Mouse (Mus musculus): ENCODE results near the gene Lasp1.

The Lasp1 gene

GRCm38 (mm10) chr11:97810970-97811369 is 12.2 kb downstream of the Lasp1 start:
- DNase-seq (ENCODE audit: low spot score) = no peak

GRCm38 (mm10) chr11:97811569-97812362 is 13.0 kb downstream of the Lasp1 start:
- no peak for DNase-seq (ENCODE audit: low spot score)

- peak; percentile 35 for DNase-seq (ENCODE audit: low spot score)
These were observed 13.7 kb downstream of the Lasp1 start for GRCm38 (mm10) chr11:97812491-97812921.

- no peak for DNase-seq (ENCODE audit: low spot score)
These were observed 14.3 kb downstream of the Lasp1 start for GRCm38 (mm10) chr11:97813085-97813484.

GRCm38 (mm10) chr11:97813746-97814515 is 15.1 kb downstream of the Lasp1 start:
- DNase-seq (ENCODE audit: low spot score) = no peak

- DNase-seq (ENCODE audit: low spot score) = no peak
These were observed 16.9 kb downstream of the Lasp1 start for GRCm38 (mm10) chr11:97815736-97816135.

- no peak for DNase-seq (ENCODE audit: low spot score)
These were observed 17.4 kb downstream of the Lasp1 start for GRCm38 (mm10) chr11:97816176-97816575.

GRCm38 (mm10) chr11:97816916-97817315 is 18.1 kb downstream of the Lasp1 start:
- no peak for DNase-seq (ENCODE audit: low spot score)

- DNase-seq (ENCODE audit: low spot score) = no peak
These were observed 18.6 kb downstream of the Lasp1 start for GRCm38 (mm10) chr11:97817379-97817778.

- DNase-seq (ENCODE audit: low spot score) = no peak
These were observed 19.2 kb downstream of the Lasp1 start for GRCm38 (mm10) chr11:97818003-97818402.

- DNase-seq (ENCODE audit: low spot score) = no peak
These were observed 19.8 kb downstream of the Lasp1 start for GRCm38 (mm10) chr11:97818571-97818970.

- DNase-seq (ENCODE audit: low spot score) = no peak
These were observed 20.3 kb downstream of the Lasp1 start for GRCm38 (mm10) chr11:97819102-97819501.

GRCm38 (mm10) chr11:97819923-97820322 is 21.1 kb downstream of the Lasp1 start:
- DNase-seq (ENCODE audit: low spot score) = no peak

GRCm38 (mm10) chr11:97820840-97821239 is 22.0 kb downstream of the Lasp1 start:
- peak; percentile 59 for DNase-seq (ENCODE audit: low spot score)

- DNase-seq (ENCODE audit: low spot score) = no peak
These were observed 22.7 kb downstream of the Lasp1 start for GRCm38 (mm10) chr11:97821401-97822064.

GRCm38 (mm10) chr11:97822840-97823603 is 24.2 kb downstream of the Lasp1 start:
- DNase-seq (ENCODE audit: low spot score) = no peak

- no peak for DNase-seq (ENCODE audit: low spot score)
These were observed 25.4 kb downstream of the Lasp1 start for GRCm38 (mm10) chr11:97824168-97824567.

GRCm38 (mm10) chr11:97824895-97825294 is 26.1 kb downstream of the Lasp1 start:
- DNase-seq (ENCODE audit: low spot score) = no peak

GRCm38 (mm10) chr11:97825295-97825694 is 26.5 kb downstream of the Lasp1 start:
- DNase-seq (ENCODE audit: low spot score) = no peak

- DNase-seq (ENCODE audit: low spot score) = no peak
These were observed 27.2 kb downstream of the Lasp1 start for GRCm38 (mm10) chr11:97825971-97826370.

GRCm38 (mm10) chr11:97826414-97826813 is 27.6 kb downstream of the Lasp1 start:
- DNase-seq (ENCODE audit: low spot score) = no peak

GRCm38 (mm10) chr11:97827654-97828053 is 28.9 kb downstream of the Lasp1 start:
- no peak for DNase-seq (ENCODE audit: low spot score)

All from MN1 (cell line).